Mouse (Mus musculus) embryo, embryonic 10 days (tissue): ENCODE results near the gene Nme1.

Experiments used
- DNase-seq: peaks from one replicate; pipeline ENCODE4 v3.0.0-alpha.2; 2015; ENCODE audit warnings: low spot score

Gene Nme1

GRCm38 (mm10) chr11:93968005-93968847, at the start of gene Nme1, which contains the start of gene Gm20390:
TSS of gene Nme1 (minus strand) at chr11:93968521.
TSS of gene Gm20390 (minus strand) at chr11:93968293.
- peak; percentile 98 for DNase-seq

GRCm38 (mm10) chr11:94003346-94003745, 35.0 kb upstream of the Nme1 start:
- no peak for DNase-seq

GRCm38 (mm10) chr11:93999276-93999675, 31.0 kb upstream of the Nme1 start:
- DNase-seq: no peak

- no peak for DNase-seq
Measured at GRCm38 (mm10) chr11:93997141-93997775, 28.9 kb upstream of the Nme1 start.

GRCm38 (mm10) chr11:93996306-93997140, 28.2 kb upstream of the Nme1 start:
- DNase-seq: peak; percentile 61

- DNase-seq: peak; percentile 94
Measured at GRCm38 (mm10) chr11:93995720-93996305, 27.5 kb upstream of the Nme1 start, which contains the start of gene Spag9. TSS of gene Spag9 (plus strand) at chr11:93996091.

GRCm38 (mm10) chr11:93995111-93995719, 26.9 kb upstream of the Nme1 start:
- DNase-seq: peak; percentile 66

- DNase-seq: no peak
Measured at GRCm38 (mm10) chr11:93994531-93994930, 26.2 kb upstream of the Nme1 start.

GRCm38 (mm10) chr11:93988328-93989062, 20.2 kb upstream of the Nme1 start:
- DNase-seq: no peak

- DNase-seq: no peak
Measured at GRCm38 (mm10) chr11:93987625-93988327, 19.5 kb upstream of the Nme1 start.

GRCm38 (mm10) chr11:93987026-93987425, 18.7 kb upstream of the Nme1 start:
- no peak for DNase-seq

GRCm38 (mm10) chr11:93986298-93986697, 18.0 kb upstream of the Nme1 start:
- no peak for DNase-seq

- no peak for DNase-seq
Measured at GRCm38 (mm10) chr11:93985265-93985664, 16.9 kb upstream of the Nme1 start.

- DNase-seq: no peak
Measured at GRCm38 (mm10) chr11:93984619-93985018, 16.3 kb upstream of the Nme1 start.

GRCm38 (mm10) chr11:93979502-93980049, 11.3 kb upstream of the Nme1 start:
- no peak for DNase-seq

- DNase-seq: no peak
Measured at GRCm38 (mm10) chr11:93972951-93973350, 4.6 kb upstream of the Nme1 start.

GRCm38 (mm10) chr11:93969799-93970198, 1.5 kb upstream of the Nme1 start:
- DNase-seq: no peak

GRCm38 (mm10) chr11:93969171-93969570, 850 bp upstream of the Nme1 start:
- no peak for DNase-seq

- no peak for DNase-seq
Measured at GRCm38 (mm10) chr11:93968848-93969128, 467 bp upstream of the Nme1 start.

GRCm38 (mm10) chr11:93967381-93967780, 940 bp downstream of the Nme1 start:
- DNase-seq: no peak
